Mouse (Mus musculus) embryonic facial prominence, embryonic 11.5 days (tissue): ENCODE results near the gene Sgo1. TPM values are rescaled to one million over a fixed set of nuclear protein-coding genes. Genes with fewer than 3 reads are reported as not detected.

ENCODE experiments used
- ATAC-seq: fragments of 200-750 bp; cut with Nextera tagmentation; replicated peaks from 2 replicates; pipeline ENCODE4 v1.8.0; 2017; ENCODE audit warnings: low read depth; ENCODE audit not compliant: insufficient number of reproducible peaks, low FRiP score, low TSS enrichment
- DNase-seq: peaks from one replicate; pipeline ENCODE4 v3.0.0-alpha.2; 2015; ENCODE audit warnings: low spot score
- H3K27ac ChIP-seq: fragments of 300-500 bp; sonication (generic); replicated peaks from 2 replicates; pipeline ENCODE4 v1.5.1; 2014; ENCODE audit warnings: mild to moderate bottlenecking, low read depth, low read length, control low read depth
- H3K27me3 ChIP-seq: fragments of 300-500 bp; sonication (generic); 2 replicates; pipeline ENCODE4 v1.6.1; 2014; ENCODE audit warnings: mild to moderate bottlenecking, low read length, moderate library complexity, mixed read lengths; ENCODE audit not compliant: control insufficient read depth, insufficient read depth
- H3K36me3 ChIP-seq: fragments of 300-500 bp; sonication (generic); replicated peaks from 2 replicates; pipeline ENCODE4 v1.6.1; 2014; ENCODE audit warnings: low read depth, mild to moderate bottlenecking, low read length, moderate library complexity, mixed read lengths; ENCODE audit not compliant: control insufficient read depth, insufficient read depth
- H3K4me1 ChIP-seq: fragments of 300-500 bp; sonication (generic); 2 replicates; pipeline ENCODE4 v1.6.1; 2014; ENCODE audit warnings: low read length, mixed read lengths; ENCODE audit not compliant: control insufficient read depth, insufficient read depth
- H3K4me2 ChIP-seq: fragments of 300-500 bp; sonication (generic); 2 replicates; pipeline ENCODE4 v1.6.1; 2014; ENCODE audit warnings: low read depth, mild to moderate bottlenecking, control low read depth, low read length, moderate library complexity
- H3K4me3 ChIP-seq: fragments of 300-500 bp; sonication (generic); 2 replicates; pipeline ENCODE4 v1.5.1; 2014; ENCODE audit warnings: low read depth, low read length, control low read depth
- H3K9ac ChIP-seq: fragments of 300-500 bp; sonication (generic); replicated peaks from 2 replicates; pipeline ENCODE4 v1.6.1; 2014; ENCODE audit warnings: mild to moderate bottlenecking, control low read depth, low read length
- H3K9me3 ChIP-seq: fragments of 300-500 bp; sonication (generic); replicated peaks from 2 replicates; pipeline ENCODE4 v1.6.1; 2016; ENCODE audit warnings: mild to moderate bottlenecking, low read length, inconsistent platforms, mixed read lengths; ENCODE audit not compliant: control insufficient read depth
- WGBS: fragments of 180-500 bp; shearing (Covaris S2); extraction: QIAGEN DNeasy Blood & Tissue Kit; methylation state at CpG from one replicate; pipeline ENCODE4 v1.1.7; 2014; 5-methylcytosine and 5-hydroxymethylcytosine counted together
- polyA plus RNA-seq: library from polyadenylated mRNA; unstranded; fragments of >200 nt; fragmentation: Nextera tagmentation; extraction: Ambion mirVana; gene quantifications from 2 replicates; pipeline ENCODE4 v1.2.1, GENCODE M21; 2014

Sgo1 gene
- polyA plus RNA-seq, 1 experiment from 2014 or later: 54.9 TPM

GRCm38 (mm10) chr17:53688321-53688720 lies 812 bp downstream of the Sgo1 start:
- no peak for ATAC-seq
- WGBS: 28% methylated on average over 1 of the region's 1 CpGs
- no peak overlapping the region for H3K27ac ChIP-seq

GRCm38 (mm10) chr17:53678716-53679115 lies 10.4 kb downstream of the Sgo1 start:
- Histone ChIP-seq H3K9me3 (no peaks in the 10 kb centered on the region), H3K27ac (no peak overlapping the region), H3K4me1 (no peaks in the 10 kb centered on the region), H3K4me3 (no peak overlapping the region), H3K36me3 (peaks cover 2% of the 10 kb centered on the region; the same call in 1 of the 2 replicates), H3K4me2 (no peak overlapping the region), H3K27me3 (no peaks in the 10 kb centered on the region), H3K9ac (no peak overlapping the region)
- WGBS: 85% methylated on average over 8 of the region's 8 CpGs
- DNase-seq (no peak), ATAC-seq (no peak)

More at GRCm38 (mm10) chr17:53688321-53688720, 812 bp downstream of the Sgo1 start:
- DNase-seq: peak; percentile 9
- Histone ChIP-seq H3K4me3 (peak overlapping the region; percentile 60), H3K9me3 (no peaks in the 10 kb centered on the region), H3K27me3 (no peaks in the 10 kb centered on the region), H3K4me2 (peak overlapping the region; percentile 33), H3K36me3 (no peaks in the 10 kb centered on the region), H3K4me1 (no peaks in the 10 kb centered on the region), H3K9ac (peak overlapping the region; percentile 75)

GRCm38 (mm10) chr17:53670453-53670852 lies 18.7 kb downstream of the Sgo1 start:
- H3K36me3 ChIP-seq: no peaks in the 10 kb centered on the region
- no peak for ATAC-seq

DNA sequence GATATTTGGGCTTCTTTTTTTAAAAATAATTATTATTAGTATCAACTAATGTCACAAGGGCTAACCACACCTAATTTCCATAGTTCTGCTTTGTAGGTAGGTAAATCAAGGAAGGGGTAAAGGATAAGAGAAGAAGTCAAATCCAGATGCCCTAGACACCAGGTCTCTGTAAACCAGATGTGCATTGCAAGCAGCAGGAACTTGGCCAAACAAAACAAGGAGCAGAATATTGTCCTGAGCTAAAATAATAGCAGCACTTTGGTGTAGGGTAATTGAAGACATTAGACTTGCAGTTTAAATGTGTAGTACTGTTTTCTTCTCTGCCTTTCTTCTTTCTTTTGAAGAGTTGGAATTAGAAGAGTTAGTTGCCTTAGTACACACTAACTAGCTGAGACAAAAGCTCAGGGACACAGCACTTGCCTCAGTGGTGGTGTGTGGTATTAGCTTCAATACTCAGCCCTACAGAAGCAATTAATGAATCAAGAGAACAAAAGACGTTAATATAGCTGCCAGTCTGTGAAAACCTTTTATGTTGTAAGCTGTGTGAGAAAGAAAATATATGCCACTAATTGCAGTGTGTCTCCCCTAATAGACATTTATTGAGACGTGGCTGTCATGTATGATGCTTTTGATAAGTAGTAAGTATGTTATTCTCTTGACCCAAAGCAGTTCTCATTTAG lies 24.3 kb downstream of the Sgo1 start:
- DNase-seq (no peak), ATAC-seq (no peak)
- H3K4me1 ChIP-seq: no peaks in the 10 kb centered on the region
- no peak overlapping the region for H3K9ac ChIP-seq
- no peak overlapping the region for H3K27ac ChIP-seq
- no peaks in the 10 kb centered on the region for H3K9me3 ChIP-seq
- H3K4me3 ChIP-seq: no peak overlapping the region
- no peaks in the 10 kb centered on the region for H3K27me3 ChIP-seq
- H3K36me3 ChIP-seq: no peaks in the 10 kb centered on the region
- WGBS: 67% methylated on average over 2 of the region's 2 CpGs
- no peak overlapping the region for H3K4me2 ChIP-seq

More at GRCm38 (mm10) chr17:53670453-53670852, 18.7 kb downstream of the Sgo1 start:
- DNase-seq: no peak
- Histone ChIP-seq H3K4me2 (no peak overlapping the region), H3K4me1 (no peaks in the 10 kb centered on the region), H3K9me3 (no peaks in the 10 kb centered on the region), H3K9ac (no peak overlapping the region), H3K27me3 (no peaks in the 10 kb centered on the region), H3K27ac (no peak overlapping the region), H3K4me3 (no peak overlapping the region)
- WGBS: 96% methylated on average over 8 of the region's 8 CpGs

- Histone ChIP-seq H3K4me2 (no peak overlapping the region), H3K27ac (no peak overlapping the region), H3K4me3 (no peak overlapping the region), H3K9ac (no peak overlapping the region), H3K36me3 (no peaks in the 10 kb centered on the region), H3K9me3 (no peaks in the 10 kb centered on the region), H3K4me1 (no peaks in the 10 kb centered on the region), H3K27me3 (no peaks in the 10 kb centered on the region)
- ATAC-seq (no peak), DNase-seq (no peak)
- 86% methylated on average over 3 of the region's 3 CpGs for WGBS
These were observed 24.9 kb downstream of the Sgo1 start for GRCm38 (mm10) chr17:53664267-53664666.

DNA sequence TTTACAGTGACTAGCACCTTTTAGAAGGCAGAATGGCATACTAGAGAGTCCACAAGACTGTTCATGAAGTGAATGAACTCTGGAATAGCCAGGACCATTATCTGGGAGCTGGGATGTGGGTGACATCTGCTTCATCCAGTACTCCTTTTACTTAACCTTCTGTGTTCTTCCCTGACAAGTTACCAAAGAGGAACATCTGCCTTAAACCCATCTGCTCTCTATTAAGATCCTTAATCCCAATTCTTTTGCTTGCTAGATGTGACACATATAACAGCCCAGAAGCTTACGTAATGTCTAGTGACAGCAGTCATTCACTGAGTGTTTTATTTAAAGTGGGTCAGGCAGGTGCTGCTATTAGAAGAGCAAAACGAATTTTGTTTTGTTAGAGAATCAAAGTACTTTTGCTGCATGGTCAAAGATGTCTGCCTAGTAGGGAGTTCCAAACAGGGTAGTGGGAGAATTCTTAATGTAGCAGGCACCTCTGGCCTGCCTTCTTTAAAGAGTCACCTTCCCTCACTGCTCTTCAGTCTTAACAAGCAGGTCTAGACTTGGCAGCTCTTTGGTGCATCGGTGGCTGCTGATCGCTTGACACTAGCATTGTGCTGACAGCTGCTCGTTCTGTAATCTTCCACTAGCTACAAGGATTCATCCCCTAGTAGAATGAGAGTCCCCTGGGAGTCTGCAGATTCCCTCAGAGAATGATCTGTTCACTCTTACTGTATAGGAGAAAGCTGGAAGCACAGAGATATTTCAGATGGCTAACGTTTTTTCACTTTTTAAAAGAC lies 27.9 kb downstream of the Sgo1 start:
- H3K27me3 ChIP-seq: no peaks in the 10 kb centered on the region
- no peak for DNase-seq
- no peak for ATAC-seq
- WGBS: 72% methylated on average over 6 of the region's 6 CpGs
- H3K4me2 ChIP-seq: no peak overlapping the region
- H3K4me1 ChIP-seq: no peaks in the 10 kb centered on the region
- H3K36me3 ChIP-seq: no peaks in the 10 kb centered on the region
- no peak overlapping the region for H3K9ac ChIP-seq
- H3K4me3 ChIP-seq: no peak overlapping the region
- H3K27ac ChIP-seq: no peak overlapping the region
- no peaks in the 10 kb centered on the region for H3K9me3 ChIP-seq

GRCm38 (mm10) chr17:53659738-53660137 lies 29.4 kb downstream of the Sgo1 start:
- ATAC-seq: no peak

DNA sequence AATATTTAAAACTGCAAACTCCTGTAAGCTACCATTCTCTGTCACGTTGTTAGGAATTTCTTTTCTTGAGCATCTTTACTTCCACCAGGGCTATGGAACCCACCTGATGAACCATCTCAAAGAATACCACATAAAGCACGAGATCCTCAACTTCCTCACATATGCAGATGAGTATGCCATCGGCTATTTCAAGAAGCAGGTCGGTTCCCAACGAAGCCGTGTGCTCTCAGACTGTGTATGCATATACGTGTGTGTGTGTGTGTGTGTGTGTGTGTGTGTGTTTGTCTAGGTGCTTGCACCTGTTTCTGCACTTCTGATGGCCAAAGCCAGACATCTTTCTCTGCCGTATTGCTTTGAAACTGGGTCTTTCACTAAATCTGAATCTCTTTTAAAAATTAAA lies 29.9 kb downstream of the Sgo1 start:
- Histone ChIP-seq H3K4me3 (no peak overlapping the region), H3K36me3 (no peaks in the 10 kb centered on the region), H3K4me2 (no peak overlapping the region), H3K9me3 (no peaks in the 10 kb centered on the region), H3K9ac (no peak overlapping the region), H3K27me3 (no peaks in the 10 kb centered on the region), H3K27ac (no peak overlapping the region), H3K4me1 (no peaks in the 10 kb centered on the region)
- ATAC-seq (no peak), DNase-seq (no peak)
- 87% methylated on average over 8 of the region's 8 CpGs for WGBS

More at GRCm38 (mm10) chr17:53659738-53660137, 29.4 kb downstream of the Sgo1 start:
- Histone ChIP-seq H3K9me3 (no peaks in the 10 kb centered on the region), H3K4me2 (no peak overlapping the region), H3K4me1 (no peaks in the 10 kb centered on the region), H3K36me3 (no peaks in the 10 kb centered on the region), H3K27ac (no peak overlapping the region), H3K27me3 (no peaks in the 10 kb centered on the region), H3K4me3 (no peak overlapping the region), H3K9ac (no peak overlapping the region)
- 85% methylated on average over 4 of the region's 4 CpGs for WGBS
- no peak for DNase-seq
